Mouse (Mus musculus) left cerebral cortex, adult 2 months (tissue): ENCODE measurements around the gene Socs7. TPM values are rescaled to one million over a fixed set of nuclear protein-coding genes. Genes with fewer than 3 reads are reported as not detected.

Source experiments
- DNase-seq, 2 experiments: peaks; one replicate each; pipeline ENCODE4 v3.0.0; 2021 to 2022; ENCODE audit warnings: low spot score in 2 of 2, mixed read lengths in 1 of 2; ENCODE audit errors: extremely low spot score in 1 of 2
- H3K27ac ChIP-seq: fragments of 200-600 bp; 2 replicates; pipeline ENCODE4 v1.8.1; 2022
- H3K4me3 ChIP-seq: fragments of 200-600 bp; 2 replicates; pipeline ENCODE4 v1.8.1; 2022
- CTCF ChIP-seq: fragments of 200-600 bp; IDR thresholded peaks from 2 replicates; pipeline ENCODE4 v1.8.1; 2022; ENCODE audit warnings: antibody characterized with exemption, mild to moderate bottlenecking, moderate library complexity
- intact Hi-C: fragments of 180-260 bp; cut with DNase I; formaldehyde crosslinking; loops from one replicate; pipeline ENCODE4 v1.15.1; 2025
- total RNA-seq, 2 experiments: library from RNA; stranded (reverse); gene quantifications; 2 replicates each; pipeline ENCODE4 v1.2.3; 2021

The Socs7 gene
- total RNA-seq, 2 experiments from 2014 or later: 87.2 to 91.9 TPM

DNA sequence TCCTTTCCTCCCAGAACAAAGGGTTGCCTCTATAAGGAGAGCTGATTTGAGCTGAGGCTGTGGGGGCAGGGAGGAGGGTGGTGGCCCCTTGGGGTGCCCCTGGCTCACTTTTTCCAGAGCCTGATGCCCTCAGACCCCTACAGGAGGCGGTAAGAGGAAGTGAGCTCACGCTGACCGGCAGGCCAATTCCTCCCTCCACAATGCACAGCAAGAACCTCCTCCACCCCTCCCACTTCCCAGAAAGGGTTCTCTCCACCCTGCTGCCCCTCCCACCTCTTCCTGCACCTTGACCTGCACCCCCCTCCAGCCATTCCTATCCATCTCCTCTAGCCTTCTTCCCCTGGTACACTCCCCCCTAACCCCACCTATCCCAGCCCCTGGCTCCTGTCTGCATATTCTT lies 49.8 kb downstream of the Socs7 start:
- Histone ChIP-seq H3K27ac (no peak overlapping the region), H3K4me3 (no peak overlapping the region)
- intact Hi-C loops: no loop called here
- no peak for DNase-seq
- TF ChIP-seq CTCF: no peak; the same call in 1 of the 2 replicates

DNA sequence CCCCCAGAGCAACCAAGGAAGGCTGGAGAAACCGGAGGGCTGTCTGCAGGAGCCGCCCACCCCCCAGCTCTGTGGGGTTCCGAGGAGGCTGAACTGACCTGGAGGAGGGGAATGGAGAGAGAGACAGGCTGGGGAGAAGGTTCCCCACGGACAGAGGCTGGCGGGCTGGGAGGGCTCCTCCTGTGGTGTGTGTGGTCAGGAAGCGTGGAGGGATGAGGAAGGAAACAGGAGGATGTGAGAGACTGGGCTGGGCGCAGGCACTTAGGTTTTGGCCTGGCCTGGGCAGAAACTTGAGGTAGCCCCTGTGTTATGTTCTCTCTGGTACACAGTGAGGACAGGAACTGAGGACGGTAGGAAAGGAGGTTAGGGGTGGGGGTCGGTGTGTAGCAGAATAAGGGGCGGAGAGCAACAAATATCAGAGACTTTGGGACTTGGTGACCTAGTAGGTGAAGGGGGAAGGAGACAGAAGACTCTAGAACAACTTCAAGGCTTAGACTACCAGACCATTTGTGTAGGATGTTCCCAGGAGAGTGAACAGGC lies 50.5 kb downstream of the Socs7 start:
- Histone ChIP-seq H3K4me3 (no peak overlapping the region), H3K27ac (no peak overlapping the region)
- TF ChIP-seq CTCF: no peak
- intact Hi-C loops: no loop called here
- DNase-seq: no peak

DNA sequence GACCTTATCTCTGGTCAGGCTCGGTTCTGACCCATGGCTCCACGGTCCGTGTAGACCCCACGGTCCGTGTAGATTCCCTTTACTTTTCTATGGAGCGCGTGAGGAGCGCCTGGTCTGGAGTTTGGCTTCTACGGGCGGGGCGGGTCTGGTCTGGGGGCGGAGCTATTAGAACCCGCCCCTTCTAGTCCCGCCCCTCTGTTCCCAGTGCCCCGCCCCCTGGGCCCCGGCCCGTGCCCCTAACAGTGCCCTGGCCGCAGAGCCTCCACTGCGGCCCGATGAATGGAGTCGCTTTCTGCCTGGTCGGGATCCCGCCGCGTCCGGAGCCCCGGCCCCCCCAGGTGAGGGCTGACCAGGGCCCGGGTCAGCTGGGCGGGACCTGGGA lies 53.0 kb downstream of the Socs7 start, which contains the start of gene Arhgap23:
TSS of gene Arhgap23 (plus strand) at position 204 of the 382 bp plus-strand sequence.
- Histone ChIP-seq H3K4me3 (peak within 1 kb of the TSS; percentile 54), H3K27ac (peak within 1 kb of the TSS; percentile 78)
- no peak for TF ChIP-seq CTCF
- peak in 1 of 2 experiments; percentile 32 for DNase-seq
- intact Hi-C loops: no loop called here

DNA sequence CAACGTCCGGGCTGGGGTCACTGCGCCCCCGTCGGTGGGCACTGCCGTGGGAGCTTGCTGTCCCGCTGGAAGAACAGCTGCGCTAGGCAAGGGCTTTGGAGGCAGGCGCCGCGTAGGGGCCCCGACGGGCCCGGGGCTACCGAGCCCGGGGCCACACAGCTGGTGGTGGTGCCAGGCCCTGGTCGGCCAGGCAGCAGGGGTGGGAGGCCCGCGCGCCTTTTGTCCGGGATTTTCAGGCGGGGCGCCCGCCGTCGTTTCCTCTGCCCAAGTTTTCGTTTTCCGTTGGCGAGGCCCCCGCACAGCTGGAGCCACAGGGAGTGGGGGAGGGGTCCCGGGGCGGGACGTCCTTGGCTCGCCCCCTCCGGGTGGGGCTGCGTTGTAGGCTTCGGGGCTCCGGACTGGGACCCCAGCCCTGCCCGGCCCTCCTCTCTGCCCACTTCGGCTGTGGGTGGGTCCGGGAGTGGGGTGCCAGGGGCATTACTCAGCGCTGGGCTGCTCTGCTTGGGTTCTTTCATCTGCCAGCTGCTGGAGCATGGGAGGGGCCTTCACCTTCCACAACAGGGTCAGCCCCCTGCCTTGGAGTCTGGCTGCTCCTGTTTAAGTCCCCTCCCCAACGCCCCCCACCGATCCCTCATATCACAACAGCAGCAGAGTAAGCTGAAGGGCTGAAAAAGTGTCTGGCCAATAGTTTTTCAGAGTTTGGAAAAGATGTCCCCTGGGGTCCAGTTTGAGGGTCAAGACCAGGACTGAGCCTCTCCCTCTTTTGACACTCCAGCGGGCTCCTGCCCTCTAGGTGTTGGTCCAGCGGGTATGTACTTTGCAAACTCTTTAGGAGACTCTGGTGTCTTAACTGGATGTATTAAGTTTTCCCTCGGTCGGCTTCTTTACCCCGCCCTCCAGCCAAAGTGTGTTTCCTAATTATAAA lies 53.6 kb downstream of the Socs7 start:
- peak overlapping the region; percentile 54 for H3K4me3 ChIP-seq
- peak overlapping the region; percentile 78 for H3K27ac ChIP-seq

DNA sequence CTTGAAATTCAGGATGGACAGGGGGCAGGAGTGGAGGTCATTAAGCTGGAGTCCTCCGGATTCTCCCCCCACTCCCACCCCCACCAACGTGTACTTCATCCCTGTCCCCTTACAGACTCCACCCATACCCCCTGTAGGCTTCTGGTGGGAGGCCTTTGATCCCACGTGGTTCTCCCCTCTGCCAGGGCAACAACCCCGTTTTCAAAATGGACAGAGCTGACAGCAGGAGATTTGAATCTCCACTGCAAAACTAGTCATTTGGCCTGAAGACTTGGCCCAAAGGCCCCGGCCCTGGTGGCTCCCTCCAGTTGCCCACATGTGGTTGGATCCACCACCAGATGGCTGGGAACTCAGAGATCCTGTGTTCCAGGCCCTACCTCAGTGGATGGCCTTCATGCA lies 54.3 kb downstream of the Socs7 start:
- intact Hi-C loops: no loop called here
- TF ChIP-seq CTCF: no peak; the same call in 1 of the 2 replicates
- H3K27ac ChIP-seq: peak overlapping the region; percentile 78
- H3K4me3 ChIP-seq: peak overlapping the region; percentile 54
- DNase-seq: no peak

More for the DNA sequence above, 53.6 kb downstream of the Socs7 start:
- intact Hi-C loops: no loop called here
- TF ChIP-seq CTCF: no peak
- DNase-seq: peak in 1 of 2 experiments; percentile 49

DNA sequence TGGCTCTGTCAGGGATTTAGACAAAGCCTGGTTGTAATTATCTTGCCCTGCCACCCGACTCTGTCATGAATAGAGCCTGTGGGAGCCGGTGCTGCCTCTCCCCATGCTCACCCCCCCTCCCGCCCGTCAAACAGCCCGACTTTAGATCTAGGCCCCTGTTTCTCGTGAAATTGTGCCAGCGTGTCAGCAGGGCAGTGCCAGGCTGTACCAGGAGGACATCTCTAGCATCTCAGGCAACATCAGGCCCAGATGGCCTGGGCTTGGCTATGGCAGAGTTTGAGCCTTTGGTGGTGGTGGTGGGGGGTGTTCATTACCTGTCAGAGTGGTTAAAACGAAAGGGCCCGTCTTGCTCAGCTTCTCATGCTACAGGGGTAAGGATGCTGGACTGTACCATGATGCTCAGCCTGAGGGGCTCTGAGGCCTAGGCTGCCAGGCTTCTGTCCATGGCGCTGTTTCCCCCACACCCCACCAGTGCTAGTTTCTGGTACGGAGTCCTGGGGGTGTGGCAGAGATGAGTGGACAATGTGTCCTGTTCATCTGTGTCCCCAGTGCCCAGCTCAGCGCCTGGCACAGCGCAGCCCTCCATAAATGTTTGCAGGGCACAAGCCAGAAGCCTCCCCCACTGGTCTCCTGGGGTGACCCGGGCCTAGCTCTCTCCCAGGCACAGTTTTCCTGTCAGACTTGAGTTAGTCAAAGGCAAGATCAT lies 56.6 kb downstream of the Socs7 start:
- H3K4me3 ChIP-seq: no peak overlapping the region
- intact Hi-C loops: no loop called here
- no peak for DNase-seq
- TF ChIP-seq CTCF: no peak
- H3K27ac ChIP-seq: peak overlapping the region; percentile 80

DNA sequence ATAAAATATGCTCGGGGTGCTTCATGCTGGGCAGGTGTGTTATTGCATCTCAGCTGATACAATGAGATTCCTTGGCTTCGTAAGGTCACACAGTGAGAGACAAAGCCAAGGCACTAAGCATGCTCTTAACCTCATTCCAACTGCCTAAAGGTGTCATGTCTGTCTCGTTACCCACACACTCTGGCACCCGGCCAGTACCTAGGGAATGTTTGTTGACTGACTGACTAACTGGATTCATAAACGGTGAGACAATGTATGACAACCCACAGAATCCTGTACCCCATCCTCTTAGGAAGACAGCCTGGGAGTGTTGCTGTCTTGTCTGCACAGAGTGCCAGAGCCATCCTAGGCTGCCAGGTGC lies 57.2 kb downstream of the Socs7 start:
- no peak for TF ChIP-seq CTCF
- Histone ChIP-seq H3K27ac (peak overlapping the region; percentile 80), H3K4me3 (no peak overlapping the region)
- intact Hi-C loops: no loop called here
- no peak for DNase-seq

DNA sequence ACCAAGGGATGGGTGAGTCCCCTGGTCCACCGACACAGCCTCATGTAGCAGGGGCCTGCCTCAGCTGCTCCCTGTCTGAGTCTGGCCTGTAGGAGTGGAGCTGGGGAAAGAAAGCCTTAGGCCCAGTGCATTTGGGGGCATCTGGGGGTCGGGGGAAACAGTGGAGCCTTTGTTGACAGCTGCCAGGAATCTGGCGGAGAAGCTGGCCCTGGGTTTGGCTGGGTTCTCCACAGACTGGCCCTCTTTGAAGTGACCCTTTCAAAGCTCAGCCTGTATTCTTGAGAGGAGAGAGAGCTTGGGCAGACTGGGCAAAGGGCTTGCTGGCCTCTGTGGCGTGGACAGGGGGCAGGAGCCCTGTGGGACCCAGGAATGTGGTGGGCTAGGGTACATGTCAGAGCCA lies 60.2 kb downstream of the Socs7 start:
- peak overlapping the region; percentile 76 for H3K27ac ChIP-seq
- TF ChIP-seq CTCF: no peak
- DNase-seq: peak in 1 of 2 experiments; percentile 54

DNA sequence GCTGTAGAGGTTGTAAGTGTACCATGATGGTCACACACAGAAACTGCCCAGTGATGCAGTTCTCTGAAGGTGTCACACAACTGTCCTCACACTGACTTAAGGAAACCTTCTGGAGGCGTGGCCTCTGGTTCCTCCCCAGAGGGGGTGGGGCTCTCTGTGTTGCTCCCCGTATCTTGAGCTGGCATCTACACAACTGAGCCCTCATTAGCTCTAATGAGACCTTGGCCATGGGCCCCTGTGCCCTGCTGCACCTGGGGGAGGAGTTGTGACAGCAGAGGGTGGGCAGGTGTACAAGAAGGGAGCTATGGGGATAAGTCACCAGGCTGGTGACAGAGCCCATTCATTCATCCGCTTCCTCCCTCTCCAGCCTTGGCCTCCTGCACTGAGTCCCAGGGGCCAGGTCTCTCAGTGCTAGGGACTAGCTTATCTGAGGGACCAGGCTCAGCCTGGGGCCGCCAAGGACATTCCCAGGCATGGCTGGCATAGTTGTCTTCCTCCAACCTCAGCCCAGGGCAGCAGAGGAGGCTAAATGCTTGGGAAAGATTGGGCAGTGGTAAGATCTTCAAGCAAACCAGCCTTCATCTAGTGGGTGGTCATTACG lies 61.8 kb downstream of the Socs7 start:
- H3K27ac ChIP-seq: peak overlapping the region; percentile 73
- no peak overlapping the region for H3K4me3 ChIP-seq
- intact Hi-C loops: no loop called here
- no peak for DNase-seq
- TF ChIP-seq CTCF: no peak

More for the DNA sequence above, 60.2 kb downstream of the Socs7 start:
- intact Hi-C loops: no loop called here
- no peak overlapping the region for H3K4me3 ChIP-seq

DNA sequence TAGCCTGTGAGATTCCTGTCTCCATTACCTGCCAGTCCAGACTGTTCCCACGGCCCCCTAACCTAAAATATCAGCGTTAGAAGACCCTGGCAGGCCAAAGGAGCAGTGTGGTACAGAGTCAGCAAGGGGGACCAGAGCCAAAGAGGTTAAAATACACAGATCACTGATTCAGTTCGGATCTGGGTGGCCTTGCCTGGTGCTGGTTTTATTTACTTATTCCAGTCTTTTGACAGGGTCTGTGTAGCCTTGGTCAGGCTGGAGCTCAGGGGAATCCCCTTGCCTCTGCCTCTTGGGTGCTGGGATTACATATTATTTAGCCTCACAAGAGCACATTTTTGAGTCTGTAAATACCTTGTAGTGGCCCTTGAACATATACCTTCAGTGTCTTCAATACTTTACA lies 62.5 kb downstream of the Socs7 start:
- DNase-seq: no peak
- TF ChIP-seq CTCF: no peak
- H3K27ac ChIP-seq: peak overlapping the region; percentile 73
- intact Hi-C loops: no loop called here
- H3K4me3 ChIP-seq: no peak overlapping the region

DNA sequence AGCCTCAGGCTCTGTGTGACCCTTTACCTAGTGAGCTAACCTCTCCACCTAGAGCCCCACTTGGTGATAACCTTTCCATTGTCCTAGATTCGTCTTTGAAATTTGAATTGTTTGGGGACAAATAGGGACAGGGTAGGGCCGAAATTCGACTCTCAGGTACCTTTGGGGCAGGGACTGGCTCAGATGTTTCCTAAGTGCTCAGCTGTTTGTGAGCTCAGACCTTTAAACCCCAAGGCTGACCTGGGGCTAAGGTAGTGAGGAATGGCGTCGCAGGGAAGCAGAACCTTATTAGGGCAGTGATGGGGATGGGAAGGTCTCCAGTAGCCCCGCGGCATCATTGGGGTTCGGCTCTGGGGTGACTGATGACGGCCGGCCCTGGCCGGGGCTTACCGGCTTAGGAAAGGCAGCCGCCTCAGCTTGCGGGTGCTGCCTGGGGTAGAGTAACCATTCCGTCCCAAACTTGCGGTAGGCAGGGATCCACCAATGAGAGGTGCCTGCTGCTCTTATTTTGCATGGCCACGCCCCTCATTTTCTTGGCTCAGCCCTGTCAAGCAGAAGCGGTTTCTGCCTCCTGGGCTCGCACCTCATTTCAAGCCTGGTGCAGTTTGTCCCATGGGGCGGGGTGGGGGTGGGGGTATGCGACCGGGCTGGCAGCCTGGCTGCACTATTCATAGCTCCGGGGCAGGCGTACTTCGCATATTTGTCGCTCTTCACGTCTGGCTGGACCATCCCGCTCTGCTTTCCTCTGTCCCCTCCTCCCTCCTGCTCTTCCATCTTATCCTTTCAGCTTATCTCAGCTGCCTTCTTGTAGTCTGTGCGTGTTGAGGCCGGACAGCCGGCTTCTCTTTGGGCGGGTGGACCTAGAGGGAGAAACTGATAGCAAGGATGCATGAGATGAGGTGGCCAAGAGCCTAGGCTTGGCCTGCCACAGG lies 65.7 kb downstream of the Socs7 start:
- TF ChIP-seq CTCF: no peak
- Histone ChIP-seq H3K4me3 (peak overlapping the region; percentile 44), H3K27ac (peak overlapping the region; percentile 57)
- intact Hi-C loops: no loop called here
- peak; percentile 59 to 62 for DNase-seq
